Mouse (Mus musculus): ENCODE results near the gene Nsg1. TPM values are rescaled to one million over a fixed set of nuclear protein-coding genes. Genes with fewer than 3 reads are reported as not detected.

Gene Nsg1
- polyA plus RNA-seq, 1 experiment from 2014 or later: 149 TPM

GRCm38 (mm10) chr5:38173766-38174165 is 14.1 kb upstream of the Nsg1 start:
- Histone ChIP-seq H3K4me2 (replicated peaks) (no peak overlapping the region), H3K27ac (no peak overlapping the region), H3K4me3 (no peak overlapping the region), H3K36me3 (no peaks in the 10 kb centered on the region), H3K27me3 (no peaks in the 10 kb centered on the region), H3K4me1 (no peaks in the 10 kb centered on the region), H3K9ac (no peak overlapping the region), H3K9me3 (no peaks in the 10 kb centered on the region)
- no peak for ATAC-seq (ENCODE audit: low FRiP score, low read depth)
- WGBS: 47% methylated on average over 5 of the region's 5 CpGs

- no peaks in the 10 kb centered on the region for H3K27me3 ChIP-seq
- H3K9me3 ChIP-seq: no peaks in the 10 kb centered on the region
- no peak overlapping the region for H3K4me2 ChIP-seq (replicated peaks)
- H3K9ac ChIP-seq: no peak overlapping the region
- no peak for ATAC-seq (ENCODE audit: low FRiP score, low read depth)
- 77% methylated on average over 11 of the region's 11 CpGs for WGBS
- no peak overlapping the region for H3K4me3 ChIP-seq
- H3K36me3 ChIP-seq: no peaks in the 10 kb centered on the region
- no peaks in the 10 kb centered on the region for H3K4me1 ChIP-seq
- H3K27ac ChIP-seq: no peak overlapping the region
Measured at GRCm38 (mm10) chr5:38168497-38168896, 8.8 kb upstream of the Nsg1 start.

- peak overlapping the region; percentile 89 for H3K4me3 ChIP-seq
- no peaks in the 10 kb centered on the region for H3K9me3 ChIP-seq
- H3K27me3 ChIP-seq: peaks cover 26% of the 10 kb centered on the region
- peaks cover 37% of the 10 kb centered on the region for H3K36me3 ChIP-seq
- WGBS: 1% methylated on average over 79 of the region's 79 CpGs
- ATAC-seq (ENCODE audit: low FRiP score, low read depth): peak; percentile 70
- peak overlapping the region; percentile 84 for H3K4me2 ChIP-seq (replicated peaks)
- H3K4me1 ChIP-seq: peaks cover 20% of the 10 kb centered on the region
- peak overlapping the region; percentile 94 for H3K9ac ChIP-seq
- H3K27ac ChIP-seq: peak overlapping the region; percentile 73; the same call in 1 of the 2 replicates
Measured at GRCm38 (mm10) chr5:38158947-38159633, 617 bp downstream of the Nsg1 start.

- Histone ChIP-seq H3K36me3 (peaks cover 43% of the 10 kb centered on the region), H3K9me3 (no peaks in the 10 kb centered on the region), H3K4me2 (replicated peaks) (peak overlapping the region; percentile 84), H3K27ac (peak overlapping the region; percentile 73; the same call in 1 of the 2 replicates), H3K4me1 (peaks cover 20% of the 10 kb centered on the region), H3K9ac (peak overlapping the region; percentile 94), H3K27me3 (peaks cover 26% of the 10 kb centered on the region), H3K4me3 (peak overlapping the region; percentile 89)
- peak; percentile 30 for ATAC-seq (ENCODE audit: low FRiP score, low read depth)
- WGBS: 2% methylated on average over 17 of the region's 17 CpGs
Measured at GRCm38 (mm10) chr5:38158501-38158946, 1.2 kb downstream of the Nsg1 start.

GRCm38 (mm10) chr5:38157481-38158020 is 2.2 kb downstream of the Nsg1 start:
- Histone ChIP-seq H3K36me3 (peaks cover 53% of the 10 kb centered on the region), H3K9ac (peak overlapping the region; percentile 94), H3K4me3 (peak overlapping the region; percentile 89), H3K27me3 (peaks cover 25% of the 10 kb centered on the region), H3K4me1 (peaks cover 20% of the 10 kb centered on the region), H3K27ac (no peak overlapping the region), H3K4me2 (replicated peaks) (peak overlapping the region; percentile 84), H3K9me3 (no peaks in the 10 kb centered on the region)
- no peak for ATAC-seq (ENCODE audit: low FRiP score, low read depth)
- WGBS: 66% methylated on average over 9 of the region's 9 CpGs

GRCm38 (mm10) chr5:38153636-38154035 is 6.1 kb downstream of the Nsg1 start:
- H3K4me3 ChIP-seq: no peak overlapping the region
- no peak overlapping the region for H3K9ac ChIP-seq
- H3K9me3 ChIP-seq: 0 out of 2 replicates have a peak, but pooled peaks cover 11% of the 10 kb centered on the region
- ATAC-seq (ENCODE audit: low FRiP score, low read depth): no peak
- no peaks in the 10 kb centered on the region for H3K27me3 ChIP-seq
- WGBS: 87% methylated on average over 5 of the region's 5 CpGs
- no peak overlapping the region for H3K4me2 ChIP-seq (replicated peaks)
- peaks cover 12% of the 10 kb centered on the region for H3K4me1 ChIP-seq
- no peak overlapping the region for H3K27ac ChIP-seq
- peaks cover 92% of the 10 kb centered on the region for H3K36me3 ChIP-seq

- Histone ChIP-seq H3K4me1 (peaks cover 5% of the 10 kb centered on the region), H3K9me3 (0 out of 2 replicates have a peak, but pooled peaks cover 11% of the 10 kb centered on the region), H3K36me3 (peaks cover 99% of the 10 kb centered on the region), H3K4me3 (no peak overlapping the region), H3K4me2 (replicated peaks) (no peak overlapping the region), H3K27ac (no peak overlapping the region), H3K27me3 (no peaks in the 10 kb centered on the region), H3K9ac (no peak overlapping the region)
- no peak for ATAC-seq (ENCODE audit: low FRiP score, low read depth)
- 85% methylated on average over 10 of the region's 10 CpGs for WGBS
Measured at GRCm38 (mm10) chr5:38152201-38153108, 7.3 kb downstream of the Nsg1 start.

GRCm38 (mm10) chr5:38151264-38151663 is 8.4 kb downstream of the Nsg1 start:
- 64% methylated on average over 3 of the region's 3 CpGs for WGBS
- Histone ChIP-seq H3K9ac (no peak overlapping the region), H3K27ac (no peak overlapping the region), H3K4me1 (no peaks in the 10 kb centered on the region), H3K4me2 (replicated peaks) (no peak overlapping the region), H3K36me3 (peaks cover 99% of the 10 kb centered on the region), H3K9me3 (0 out of 2 replicates have a peak, but pooled peaks cover 11% of the 10 kb centered on the region), H3K27me3 (no peaks in the 10 kb centered on the region), H3K4me3 (no peak overlapping the region)
- ATAC-seq (ENCODE audit: low FRiP score, low read depth): no peak

- no peak overlapping the region for H3K9ac ChIP-seq
- 0 out of 2 replicates have a peak, but pooled peaks cover 11% of the 10 kb centered on the region for H3K9me3 ChIP-seq
- 87% methylated on average over 6 of the region's 6 CpGs for WGBS
Measured at GRCm38 (mm10) chr5:38146524-38146923, 13.2 kb downstream of the Nsg1 start.

GRCm38 (mm10) chr5:38140893-38141292 is 18.8 kb downstream of the Nsg1 start:
- Histone ChIP-seq H3K9me3 (no peaks in the 10 kb centered on the region), H3K27ac (no peak overlapping the region), H3K4me2 (replicated peaks) (no peak overlapping the region), H3K9ac (no peak overlapping the region), H3K36me3 (peaks cover 94% of the 10 kb centered on the region), H3K4me3 (no peak overlapping the region), H3K27me3 (no peaks in the 10 kb centered on the region), H3K4me1 (0 out of 2 replicates have a peak, but pooled peaks cover 7% of the 10 kb centered on the region)
- WGBS: 86% methylated on average over 6 of the region's 6 CpGs
- no peak for ATAC-seq (ENCODE audit: low FRiP score, low read depth)

More at GRCm38 (mm10) chr5:38146524-38146923, 13.2 kb downstream of the Nsg1 start:
- Histone ChIP-seq H3K4me2 (replicated peaks) (no peak overlapping the region), H3K27me3 (no peaks in the 10 kb centered on the region), H3K4me1 (no peaks in the 10 kb centered on the region), H3K36me3 (peaks cover 91% of the 10 kb centered on the region), H3K27ac (no peak overlapping the region), H3K4me3 (no peak overlapping the region)
- ATAC-seq (ENCODE audit: low FRiP score, low read depth): no peak

GRCm38 (mm10) chr5:38137163-38137562 is 22.5 kb downstream of the Nsg1 start:
- H3K9ac ChIP-seq: no peak overlapping the region
- H3K27ac ChIP-seq: no peak overlapping the region
- no peak overlapping the region for H3K4me3 ChIP-seq
- no peaks in the 10 kb centered on the region for H3K27me3 ChIP-seq
- H3K4me1 ChIP-seq: 0 out of 2 replicates have a peak, but pooled peaks cover 7% of the 10 kb centered on the region
- no peak overlapping the region for H3K4me2 ChIP-seq (replicated peaks)
- ATAC-seq (ENCODE audit: low FRiP score, low read depth): no peak
- peaks cover 75% of the 10 kb centered on the region for H3K36me3 ChIP-seq
- H3K9me3 ChIP-seq: peaks cover 3% of the 10 kb centered on the region; the same call in 1 of the 2 replicates
- 75% methylated on average over 9 of the region's 9 CpGs for WGBS

Measured in limb, embryonic 13.5 days (tissue).